Mouse (Mus musculus) cortical plate, adult 2 months (tissue): Measurements from ENCODE around the gene Axin1. TPM values are rescaled to one million over a fixed set of nuclear protein-coding genes. Genes with fewer than 3 reads are reported as not detected.
A peak's percentile ranks its signal among the peaks of the same experiment; 100 is the strongest.

Experiments
- H3K27ac ChIP-seq: fragments of 200-500 bp; 2 replicates; pipeline ENCODE4 v1.5.1; 2012; ENCODE audit warnings: low read length, control low read depth, inconsistent platforms; ENCODE audit not compliant: insufficient read depth
- H3K4me1 ChIP-seq: fragments of 200-500 bp; 2 replicates; pipeline ENCODE4 v1.6.1; 2011; ENCODE audit warnings: low read length; ENCODE audit not compliant: control insufficient read depth, insufficient read depth
- H3K4me3 ChIP-seq: fragments of 200-500 bp; 2 replicates; pipeline ENCODE4 v1.5.1; 2011; ENCODE audit warnings: mild to moderate bottlenecking, low read length, control low read depth; ENCODE audit not compliant: insufficient read depth
- CTCF ChIP-seq: fragments of 200-500 bp; IDR thresholded peaks from 2 replicates; pipeline ENCODE4 v1.5.1; 2011; ENCODE audit warnings: mild to moderate bottlenecking, control low read depth, low read length; ENCODE audit not compliant: insufficient read depth; ENCODE audit errors: extremely low read depth
- POLR2A ChIP-seq: fragments of 200-500 bp; IDR thresholded peaks from 2 replicates; pipeline ENCODE4 v1.6.1; 2011; ENCODE audit warnings: mild to moderate bottlenecking, low read length, control low read depth; ENCODE audit not compliant: insufficient read depth; ENCODE audit errors: extremely low read depth
- polyA plus RNA-seq: library from polyadenylated mRNA; depleted of rRNA; stranded (reverse); fragments of >200 nt; gene quantifications from 2 replicates; pipeline ENCODE4 v1.2.3, GENCODE M21; 2012; rRNA removed

Axin1 gene
- polyA plus RNA-seq, 1 experiment, result 15.4 TPM

GRCm38 (mm10) chr17:26234386-26234785, 95.9 kb downstream of the Axin1 start:
- Histone ChIP-seq H3K27ac (no peak overlapping the region), H3K4me1 (no peaks in the 10 kb centered on the region), H3K4me3 (no peak overlapping the region)
- TF ChIP-seq CTCF (no peak), POLR2A (no peak)

GRCm38 (mm10) chr17:26235077-26235815, 96.8 kb downstream of the Axin1 start:
- no peaks in the 10 kb centered on the region for H3K4me1 ChIP-seq
- no peak for TF ChIP-seq CTCF
- no peak for TF ChIP-seq POLR2A
- H3K27ac ChIP-seq, result peak overlapping the region; percentile 69
- no peak overlapping the region for H3K4me3 ChIP-seq

- Histone ChIP-seq H3K27ac (no peak overlapping the region), H3K4me1 (peaks cover 2% of the 10 kb centered on the region; the same call in 1 of the 2 replicates), H3K4me3 (no peak overlapping the region)
- TF ChIP-seq POLR2A, result no peak
- TF ChIP-seq CTCF, result no peak
Observed at GRCm38 (mm10) chr17:26237667-26238066, 99.2 kb downstream of the Axin1 start.

- Histone ChIP-seq H3K27ac (no peak overlapping the region), H3K4me1 (peaks cover 2% of the 10 kb centered on the region; the same call in 1 of the 2 replicates), H3K4me3 (no peak overlapping the region)
- TF ChIP-seq POLR2A (no peak), CTCF (no peak)
Observed at GRCm38 (mm10) chr17:26239551-26239950, 101.1 kb downstream of the Axin1 start.

GRCm38 (mm10) chr17:26240120-26240790, 101.8 kb downstream of the Axin1 start:
- H3K27ac ChIP-seq, result no peak overlapping the region
- no peak overlapping the region for H3K4me3 ChIP-seq
- peaks cover 2% of the 10 kb centered on the region; the same call in 1 of the 2 replicates for H3K4me1 ChIP-seq
- TF ChIP-seq CTCF, result no peak
- TF ChIP-seq POLR2A, result no peak

GRCm38 (mm10) chr17:26240990-26241389, 102.5 kb downstream of the Axin1 start:
- TF ChIP-seq CTCF (no peak), POLR2A (no peak)
- Histone ChIP-seq H3K27ac (no peak overlapping the region), H3K4me3 (no peak overlapping the region), H3K4me1 (peaks cover 2% of the 10 kb centered on the region; the same call in 1 of the 2 replicates)

DNA sequence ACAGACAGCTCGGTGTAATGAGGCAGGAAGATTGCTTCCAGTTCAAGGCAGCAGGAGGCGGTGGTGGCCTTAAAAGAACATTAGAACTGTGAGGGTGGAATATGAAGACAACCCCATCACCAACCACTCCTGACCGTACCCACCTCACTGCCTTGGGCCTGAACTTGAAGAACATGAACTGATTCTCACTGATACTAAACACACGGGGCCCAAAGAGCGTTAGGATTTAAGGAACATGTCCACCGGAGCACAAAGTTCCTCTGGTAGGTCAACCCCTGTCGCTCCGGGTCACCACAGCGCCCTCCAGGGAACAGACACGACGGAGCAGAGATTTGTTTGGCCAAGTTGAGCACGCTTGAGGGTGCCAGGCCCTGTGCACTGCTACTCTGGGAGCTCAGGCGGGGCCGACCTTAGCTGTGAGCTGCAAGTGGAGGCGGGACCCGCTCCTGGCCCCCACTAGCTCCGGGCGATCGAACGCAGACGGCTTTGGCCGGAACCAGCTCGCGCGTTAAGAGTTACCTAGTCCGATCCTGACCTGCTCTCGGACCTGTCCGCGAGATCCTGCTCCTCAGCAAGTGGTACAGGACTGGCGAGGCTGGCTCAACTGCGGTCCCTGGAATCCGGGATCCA, 105.1 kb downstream of the Axin1 start:
- peak overlapping the region; percentile 12; the same call in 1 of the 2 replicates for H3K27ac ChIP-seq
- H3K4me1 ChIP-seq, result peaks cover 2% of the 10 kb centered on the region; the same call in 1 of the 2 replicates
- TF ChIP-seq POLR2A (no peak), CTCF (0 out of 2 replicates have a peak, but pooled peaks have one; percentile 10)
- H3K4me3 ChIP-seq, result peak overlapping the region; percentile 77

DNA sequence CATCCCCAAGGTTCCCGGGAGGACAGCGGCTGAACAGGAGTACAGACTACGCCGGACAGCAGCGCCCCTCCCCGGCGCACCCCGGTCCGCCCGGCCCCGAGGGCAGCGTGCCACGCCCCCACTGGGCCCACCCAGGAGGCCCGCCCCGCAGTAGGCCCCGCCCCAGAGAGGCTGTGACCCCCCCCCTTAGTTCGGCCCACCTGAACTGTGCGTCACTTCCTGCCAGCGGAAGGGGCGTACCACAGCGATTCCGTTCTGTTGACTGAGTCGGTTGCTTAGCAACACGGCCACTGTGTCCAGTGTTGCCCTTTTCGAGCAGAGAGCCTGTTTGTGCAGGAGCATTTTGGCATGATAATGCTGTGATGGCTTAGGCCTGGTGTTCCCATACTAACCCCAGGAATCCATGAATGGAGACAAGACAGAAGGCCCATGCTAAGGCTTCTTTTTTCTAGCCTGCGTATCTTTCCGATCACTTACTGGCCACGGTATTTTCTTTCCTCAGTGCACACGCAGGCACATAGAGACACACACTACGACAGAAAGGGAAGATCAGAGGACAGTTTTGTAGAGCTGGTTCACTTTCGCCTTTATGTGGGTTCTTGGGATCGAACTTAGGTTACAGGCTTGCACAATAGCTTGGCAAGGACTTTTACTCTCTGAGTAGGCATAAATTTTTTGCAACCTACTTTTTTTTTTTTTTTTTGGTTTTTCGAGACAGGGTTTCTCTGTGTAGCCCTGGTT, 105.8 kb downstream of the Axin1 start, which contains the start of gene Fam234a:
Fam234a (minus strand) TSS at position 142 of the 741 bp plus-strand sequence.
- Histone ChIP-seq H3K4me1 (peaks cover 2% of the 10 kb centered on the region; the same call in 1 of the 2 replicates), H3K4me3 (peak within 1 kb of the TSS; percentile 77), H3K27ac (peak within 1 kb of the TSS; percentile 12; the same call in 1 of the 2 replicates)
- TF ChIP-seq POLR2A (peak; percentile 85), CTCF (no peak)

Other genes starting within 250 kb of the Axin1 start
- 68.9 and 71.1 TPM in 2 replicates for gene Rab40c, start 219.0 kb upstream of the Axin1 start, polyA plus RNA-seq
- 156 and 159 TPM in 2 replicates for gene Pigq, start 193.8 kb upstream of the Axin1 start, polyA plus RNA-seq
- gene Nhlrc4, start 193.7 kb upstream of the Axin1 start, polyA plus RNA-seq, result 1.1 and 1.9 TPM in 2 replicates
- gene A930017K11Rik, start 186.1 kb upstream of the Axin1 start, polyA plus RNA-seq, result 0.79 and 0.92 TPM in 2 replicates
- gene Capn15, start 152.9 kb upstream of the Axin1 start, polyA plus RNA-seq, result 45.8 and 48.0 TPM in 2 replicates
- 88.5 and 94.2 TPM in 2 replicates for gene Rab11fip3, start 69.1 kb upstream of the Axin1 start, polyA plus RNA-seq
- 43.5 and 49.8 TPM in 2 replicates for gene Decr2, start 48.4 kb upstream of the Axin1 start, polyA plus RNA-seq
- gene Nme4, start 43.1 kb upstream of the Axin1 start, polyA plus RNA-seq, result 11.5 and 11.8 TPM in 2 replicates
- gene Tmem8, start 25.4 kb upstream of the Axin1 start, polyA plus RNA-seq, result 27.4 and 31.6 TPM in 2 replicates
- 96.3 and 101 TPM in 2 replicates for gene Mrpl28, start 15.2 kb upstream of the Axin1 start, polyA plus RNA-seq
- gene Pdia2, start 60.4 kb downstream of the Axin1 start, polyA plus RNA-seq, result 0.30 and 0.33 TPM in 2 replicates
- 90.4 and 99.2 TPM in 2 replicates for gene Rgs11, start 64.3 kb downstream of the Axin1 start, polyA plus RNA-seq
- 163 and 175 TPM in 2 replicates for gene Arhgdig, start 69.1 kb downstream of the Axin1 start, polyA plus RNA-seq
- 22.2 and 24.3 TPM in 2 replicates for gene Fam234a, start 105.6 kb downstream of the Axin1 start, polyA plus RNA-seq
- 64.8 and 68.3 TPM in 2 replicates for gene Luc7l, start 114.2 kb downstream of the Axin1 start, polyA plus RNA-seq